Mouse (Mus musculus) T-helper 17 cell (primary cell): ENCODE measurements around the gene Hnrnpul1.

Source experiments
- in situ Hi-C, 2 experiments: fragments of 300-600 bp; cut with MboI, MseI; formaldehyde crosslinking; loops; 1 replicate in 1 of 2; 2 replicates in 1 of 2; pipeline ENCODE4 v1.15.1; 2025; ENCODE audit warnings: high pct_unique_total_duplicates in 2 of 2

Gene Hnrnpul1

GRCm38 (mm10) chr7:25727800-25728199, 26.8 kb downstream of the Hnrnpul1 start:
- in situ Hi-C loops, result no loop called here

DNA sequence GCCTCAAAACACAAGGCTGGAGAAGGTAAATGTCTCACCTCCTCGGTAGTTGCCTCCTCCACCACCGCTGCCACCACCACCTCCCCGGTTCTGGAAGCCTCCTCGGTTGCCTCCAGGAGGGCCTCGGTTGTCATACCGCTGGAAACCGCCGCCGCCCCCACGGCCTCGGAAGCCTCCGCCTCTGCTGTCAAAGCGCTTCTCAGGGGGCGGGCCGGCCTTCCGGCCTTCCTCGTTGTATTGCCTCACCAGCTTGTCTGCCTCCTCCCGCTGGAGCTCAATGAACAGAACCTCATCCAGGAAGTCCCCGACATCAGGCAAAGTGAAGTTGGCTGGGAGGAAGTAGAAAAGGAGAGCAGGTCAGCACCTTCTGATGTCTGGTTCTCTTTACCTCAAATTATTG, 28.7 kb downstream of the Hnrnpul1 start:
- in situ Hi-C loops, result no loop called here

- in situ Hi-C loops, result loop anchor here in 1 of 2 experiments (25.0 kb wide), 1 partner anchor 1466 kb away; the partner anchor contains the start of genes BC024978, Gm21983, Mia and Rab4b
These were observed 32.8 kb downstream of the Hnrnpul1 start for GRCm38 (mm10) chr7:25721776-25722175.

GRCm38 (mm10) chr7:25720760-25721159, 33.8 kb downstream of the Hnrnpul1 start:
- in situ Hi-C loops, result loop anchor here in 1 of 2 experiments (25.0 kb wide), 1 partner anchor 1467 kb away; the partner anchor contains the start of genes BC024978, Gm21983, Mia and Rab4b

DNA sequence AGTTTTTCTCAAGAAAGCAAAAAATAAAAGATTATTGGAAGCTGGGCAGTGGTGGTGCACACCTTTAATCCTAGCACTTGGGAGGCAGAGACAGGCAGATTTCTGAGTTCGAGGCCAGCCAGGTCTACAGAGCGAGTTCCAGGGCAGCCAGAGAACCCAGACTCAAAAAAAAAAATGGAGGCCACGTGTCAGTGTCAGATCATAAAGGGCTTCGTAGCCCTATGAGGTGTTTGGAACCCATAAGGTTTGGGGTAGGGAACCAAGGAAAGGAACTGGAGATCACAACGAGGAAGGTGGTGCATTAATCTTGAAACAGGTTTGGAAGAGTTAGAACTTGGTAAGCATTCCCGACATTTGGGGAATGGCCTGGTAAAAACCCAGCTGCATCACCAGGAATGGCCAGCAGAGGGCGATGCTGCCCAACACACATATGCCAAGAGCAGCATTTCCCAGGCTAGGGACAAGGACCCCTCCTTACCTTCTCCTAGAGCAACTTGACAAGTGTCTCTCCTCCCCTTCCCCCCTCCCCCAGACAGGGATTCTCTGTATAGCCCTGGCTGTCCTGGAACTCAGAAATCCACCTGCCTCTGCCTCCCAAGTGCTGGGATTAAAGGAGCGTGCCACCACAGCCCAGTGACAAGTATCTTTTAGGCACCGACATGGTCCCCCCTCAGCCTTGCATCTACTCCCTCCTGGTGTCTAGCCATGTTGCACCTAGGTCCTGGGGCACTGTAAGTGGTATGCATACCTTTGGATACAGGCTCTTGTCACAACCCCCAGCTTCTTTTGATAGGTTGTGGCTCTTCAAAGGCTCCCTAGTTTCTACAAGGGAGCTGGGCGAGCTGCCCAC, 34.6 kb downstream of the Hnrnpul1 start:
- in situ Hi-C loops, result loop anchor here in 1 of 2 experiments (25.0 kb wide), 1 partner anchor 1467 kb away; the partner anchor contains the start of genes BC024978, Gm21983, Mia and Rab4b

DNA sequence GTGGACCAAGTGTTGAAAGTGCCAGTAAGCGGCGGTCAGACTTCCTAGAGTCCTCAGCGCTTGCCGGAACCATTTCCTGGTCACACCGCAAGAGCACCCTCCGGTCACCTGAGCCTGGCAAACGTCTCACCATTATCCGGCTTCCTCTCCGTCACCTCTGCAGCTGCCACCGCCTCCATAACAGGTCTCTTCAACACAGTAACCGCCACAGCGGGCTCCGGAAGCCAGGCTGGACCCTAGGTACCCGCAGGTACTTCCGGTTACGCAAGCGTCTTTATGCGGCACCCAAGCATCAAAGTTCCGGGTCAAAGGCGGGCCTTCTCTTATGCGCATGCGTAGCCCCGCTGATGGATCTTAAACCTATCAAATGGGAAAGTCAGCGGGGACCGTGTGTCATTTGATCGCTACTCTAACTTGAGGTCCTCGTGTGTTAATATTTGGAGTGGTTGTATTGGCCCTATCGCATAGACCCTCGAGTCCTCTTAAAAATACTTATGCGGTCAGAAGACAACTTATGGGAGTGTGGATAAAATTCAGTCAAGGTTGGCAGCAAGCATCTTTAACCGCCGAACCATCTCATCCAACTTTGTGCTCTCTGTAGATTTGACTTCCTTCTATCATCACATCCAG, 35.7 kb downstream of the Hnrnpul1 start, which contains the start of gene Ccdc97:
Ccdc97 (minus strand) TSS at position 301 of the 630 bp plus-strand sequence.
- in situ Hi-C loops, result loop anchor here in 1 of 2 experiments (25.0 kb wide), 1 partner anchor 1468 kb away; the partner anchor contains the start of genes BC024978, Gm21983, Mia and Rab4b

DNA sequence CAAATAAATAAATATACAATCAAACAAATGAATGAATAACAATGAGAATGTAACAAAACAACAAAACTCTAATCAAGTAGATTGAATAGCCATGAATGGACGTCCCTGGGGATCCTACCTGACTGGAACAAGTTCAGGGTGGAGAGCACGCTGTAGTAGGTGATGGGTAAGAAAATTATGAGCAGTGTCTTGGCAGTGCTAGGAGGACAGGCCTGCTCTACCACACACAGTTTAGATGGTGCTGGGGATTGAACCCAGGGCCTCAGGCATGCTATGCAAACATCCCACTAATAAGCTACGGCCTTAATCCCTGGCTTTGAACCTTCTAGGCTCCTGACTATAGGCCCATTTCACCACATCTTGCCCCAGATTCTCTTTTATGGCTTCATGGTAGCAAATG, 37.1 kb downstream of the Hnrnpul1 start:
- in situ Hi-C loops, result loop anchor here in 1 of 2 experiments (25.0 kb wide), 1 partner anchor 1470 kb away; the partner anchor contains the start of genes BC024978, Gm21983, Mia and Rab4b

GRCm38 (mm10) chr7:25715731-25716271, 38.8 kb downstream of the Hnrnpul1 start:
- in situ Hi-C loops, result loop anchor here in 1 of 2 experiments (25.0 kb wide), 1 partner anchor 1472 kb away; the partner anchor contains the start of genes BC024978, Gm21983, Mia and Rab4b

GRCm38 (mm10) chr7:25714581-25714980, 40.0 kb downstream of the Hnrnpul1 start:
- in situ Hi-C loops, result loop anchor here in 1 of 2 experiments (25.0 kb wide), 1 partner anchor 1473 kb away; the partner anchor contains the start of genes BC024978, Gm21983, Mia and Rab4b

DNA sequence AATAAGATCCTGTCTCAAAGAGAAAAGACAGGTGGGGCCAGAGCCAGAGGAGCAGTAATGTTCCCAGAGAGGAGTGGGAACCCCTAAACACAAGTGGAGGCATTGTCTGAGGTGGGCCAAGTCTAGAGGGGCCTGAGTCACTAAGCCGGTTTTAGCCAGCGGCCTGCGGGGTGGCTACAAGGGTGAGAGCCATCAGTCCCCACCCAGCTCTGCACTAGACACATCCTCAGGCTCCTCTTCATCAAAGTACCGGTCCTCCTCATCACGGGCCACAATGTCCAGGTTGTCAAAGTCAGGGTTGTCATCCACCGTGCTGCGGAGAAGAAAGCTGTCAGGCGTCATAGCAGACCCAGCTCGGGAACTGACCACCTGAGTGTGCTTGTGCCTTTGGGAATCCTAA, 41.8 kb downstream of the Hnrnpul1 start:
- in situ Hi-C loops, result loop anchor here in 1 of 2 experiments (25.0 kb wide), 1 partner anchor 1474 kb away; the partner anchor contains the start of genes BC024978, Gm21983, Mia and Rab4b

DNA sequence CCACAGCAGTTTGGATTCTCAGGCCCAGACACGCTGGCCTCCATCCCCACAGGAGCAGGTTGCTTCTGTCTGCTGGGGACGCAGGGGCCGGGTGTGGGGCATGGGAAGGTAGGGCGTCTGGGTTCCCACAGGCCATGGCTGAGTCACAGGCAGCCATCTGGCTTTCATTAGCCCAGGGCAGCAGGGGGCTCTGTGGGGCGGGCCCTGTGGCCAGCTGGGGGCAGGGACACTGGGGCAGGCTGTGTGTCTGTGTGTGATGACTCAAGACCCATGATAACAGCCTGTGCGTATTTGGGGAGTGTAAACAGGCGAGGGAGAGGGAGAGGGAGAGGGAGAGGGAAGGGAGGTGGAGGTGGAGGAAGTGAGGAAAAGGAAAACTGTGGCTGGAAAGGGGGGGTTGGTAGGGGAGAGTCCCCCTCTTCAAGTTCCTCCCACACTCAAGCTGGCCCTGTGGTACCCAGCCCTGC, 42.8 kb downstream of the Hnrnpul1 start:
- in situ Hi-C loops, result loop anchor here in 1 of 2 experiments (25.0 kb wide), 1 partner anchor 1476 kb away; the partner anchor contains the start of genes BC024978, Gm21983, Mia and Rab4b

DNA sequence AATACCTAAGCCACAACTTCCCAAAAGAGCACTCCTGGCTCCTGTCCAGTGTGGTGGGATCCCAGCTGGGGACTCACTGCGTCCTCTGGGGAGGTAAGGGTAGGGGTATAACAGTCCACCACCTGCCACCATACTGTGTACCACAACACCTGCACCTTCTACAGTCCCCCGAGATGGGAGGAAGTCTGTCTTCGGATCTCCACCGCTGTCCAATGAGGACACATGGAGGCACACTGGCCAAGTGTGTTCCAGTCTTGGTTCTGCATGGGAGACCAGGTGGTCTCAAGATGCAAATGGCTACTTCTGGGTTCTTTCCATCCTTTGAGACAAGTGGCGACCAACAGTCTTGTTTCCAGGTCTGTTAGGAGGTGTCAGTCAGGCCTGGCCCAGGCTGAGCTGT, 43.4 kb downstream of the Hnrnpul1 start:
- in situ Hi-C loops, result loop anchor here in 1 of 2 experiments (25.0 kb wide), 1 partner anchor 1476 kb away; the partner anchor contains the start of genes BC024978, Gm21983, Mia and Rab4b

DNA sequence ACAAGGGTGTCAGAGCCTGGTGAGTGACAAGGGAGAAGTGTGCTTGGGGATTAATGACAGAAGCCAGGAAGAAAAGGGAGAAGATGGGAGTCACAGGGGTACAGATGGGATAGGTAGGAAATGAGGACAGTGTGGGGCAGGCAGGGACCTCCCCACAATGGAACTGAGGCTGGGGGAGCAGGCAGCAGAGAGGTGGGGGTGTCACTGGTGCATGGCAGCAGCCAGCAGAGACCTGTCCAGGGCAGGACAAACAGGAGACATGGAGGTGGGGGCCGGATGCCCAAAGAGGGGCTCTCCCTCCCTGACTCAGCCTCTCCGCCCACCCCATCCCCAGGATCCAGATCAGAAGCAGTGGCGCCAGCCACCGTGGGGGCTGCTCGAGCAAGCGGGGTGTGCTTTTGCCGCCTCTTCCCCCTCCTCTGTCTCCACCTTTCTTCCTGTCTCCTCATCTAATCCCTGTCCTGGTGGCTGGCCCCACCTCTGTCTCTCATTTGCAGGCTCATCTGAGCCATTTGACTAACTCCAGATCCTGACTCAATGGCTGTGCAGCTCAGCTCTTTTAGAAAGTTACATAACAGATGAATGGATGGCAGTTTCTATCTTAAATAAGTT, 43.9 kb downstream of the Hnrnpul1 start:
- in situ Hi-C loops, result loop anchor here in 1 of 2 experiments (25.0 kb wide), 1 partner anchor 1477 kb away; the partner anchor contains the start of genes BC024978, Gm21983, Mia and Rab4b

GRCm38 (mm10) chr7:25709961-25710360, 44.6 kb downstream of the Hnrnpul1 start:
- in situ Hi-C loops, result loop anchor here in 1 of 2 experiments (25.0 kb wide), 1 partner anchor 1477 kb away; the partner anchor contains the start of genes BC024978, Gm21983, Mia and Rab4b

DNA sequence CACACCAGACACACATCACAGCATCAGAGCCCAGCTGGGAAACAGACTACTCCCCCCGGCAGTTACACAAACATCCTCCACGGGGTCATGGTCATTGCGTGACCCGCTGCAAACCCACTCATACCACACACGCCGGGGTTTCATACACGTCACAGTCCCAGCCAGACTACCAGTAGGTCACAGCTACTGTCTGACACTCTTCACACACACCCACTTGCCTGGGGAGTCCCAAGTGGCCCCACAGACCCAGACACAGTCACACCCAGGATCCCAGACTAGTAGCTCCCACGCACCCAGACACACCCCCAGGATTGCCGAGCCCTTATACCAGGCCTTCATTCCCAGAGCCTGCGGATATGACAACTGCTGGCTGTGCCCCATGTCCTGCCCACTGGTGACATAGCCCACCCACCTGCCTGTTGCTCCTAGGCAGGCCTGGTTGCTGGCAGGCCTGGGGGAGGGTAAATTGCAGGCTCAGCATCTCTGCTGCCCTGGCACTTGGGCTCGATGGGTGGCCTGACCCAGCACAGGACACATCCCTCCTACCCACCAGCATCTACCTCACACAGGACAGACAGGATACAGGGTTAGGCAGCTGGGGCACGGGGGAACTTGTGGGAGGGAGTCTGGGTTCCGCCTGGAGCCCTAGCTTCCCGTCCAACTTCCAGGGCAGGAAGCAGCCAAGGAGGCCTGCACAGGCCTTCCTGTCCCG, 46.8 kb downstream of the Hnrnpul1 start:
- in situ Hi-C loops, result loop anchor here in 1 of 2 experiments (25.0 kb wide), 1 partner anchor 1480 kb away; the partner anchor contains the start of genes BC024978, Gm21983, Mia and Rab4b

- in situ Hi-C loops, result loop anchor here in 1 of 2 experiments (25.0 kb wide), 1 partner anchor 1481 kb away; the partner anchor contains the start of genes BC024978, Gm21983, Mia and Rab4b
These were observed 47.9 kb downstream of the Hnrnpul1 start for GRCm38 (mm10) chr7:25706578-25707170.

GRCm38 (mm10) chr7:25705801-25706251, 48.7 kb downstream of the Hnrnpul1 start:
- in situ Hi-C loops, result loop anchor here in 1 of 2 experiments (25.0 kb wide), 1 partner anchor 1481 kb away; the partner anchor contains the start of genes BC024978, Gm21983, Mia and Rab4b

- in situ Hi-C loops, result loop anchor here (5.0 to 25.0 kb wide), 3 partner anchors 32 to 1482 kb away; partner anchors contain the start of genes BC024978 (in 1 of the 2), Gm21983 (in 1 of the 2), Mia (in 1 of the 2) and Rab4b (in 1 of the 2)
These were observed 49.7 kb downstream of the Hnrnpul1 start for GRCm38 (mm10) chr7:25704716-25705364.
